ENCODE assay signal across 8 mouse cellular contexts in the genomic region with DNA sequence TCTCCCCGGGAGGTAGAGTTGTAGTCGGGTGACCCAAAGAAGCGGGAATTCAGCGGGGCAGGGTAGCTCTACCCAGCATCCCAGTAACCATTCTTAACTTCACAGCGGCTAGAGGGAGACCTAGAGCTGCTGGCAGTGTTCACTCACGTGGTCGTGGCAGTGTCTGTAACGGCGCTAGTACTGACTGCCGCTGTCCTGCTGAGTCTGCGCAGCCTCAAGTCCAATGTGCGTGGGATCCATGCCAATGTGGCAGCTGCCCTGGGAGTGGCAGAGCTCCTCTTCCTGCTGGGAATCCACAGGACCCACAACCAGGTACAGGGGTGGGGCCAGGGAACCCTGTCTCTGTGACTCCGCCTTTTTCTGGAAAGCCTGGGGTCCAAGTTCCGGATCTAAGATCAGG. TPM values are rescaled to one million over a fixed set of nuclear protein-coding genes. Genes with fewer than 3 reads are reported as not detected.
DNase-seq lines count a peak whose midpoint lies in the region; ATAC-seq and TF ChIP-seq lines count a peak whose summit lies in the region.

No protein-coding gene starts in this region.

- no peaks in the 10 kb centered on the region for H3K9me3 ChIP-seq in heart, postnatal 0 days (replicated peaks; ENCODE audit: control insufficient read depth, low read length)

- TF ChIP-seq POLR2A in testis, adult 2 months (IDR thresholded peaks at IDR 0.05; ENCODE audit: control insufficient read depth, low read depth, low read length): no peak
- TF ChIP-seq POLR2A in embryonic fibroblast, embryonic 13.5 days (IDR thresholded peaks at IDR 0.05; ENCODE audit: low read depth, low read length): no peak
- TF ChIP-seq POLR2A in lung, adult 2 months (IDR thresholded peaks at IDR 0.05; ENCODE audit: borderline replicate concordance, extremely low read depth, low read depth, low read length): no peak

- DNase-seq in testis, postnatal 14 days (ENCODE audit: low spot score): no peak
- peak; percentile 60 for DNase-seq in heart, postnatal 0 days (ENCODE audit: low spot score)
- peak; percentile 63 to 80 for DNase-seq in kidney, postnatal 4 days
- no peak for DNase-seq in lung, adult 2 months
- DNase-seq in right cerebral cortex, postnatal 4 days: peak; percentile 51
- no peak for DNase-seq in c-Kit-positive CD71-positive TER-119-positive erythroid progenitor cells, embryonic 14.5 days (ENCODE audit: low spot score)

- no peak overlapping the region for H3K27ac ChIP-seq in testis, adult 2 months (ENCODE audit: control insufficient read depth, insufficient read depth, low read depth, low read length)
- no peak overlapping the region for H3K27ac ChIP-seq in embryonic fibroblast, embryonic 13.5 days (ENCODE audit: insufficient read depth, low read length)
- H3K27ac ChIP-seq in heart, postnatal 0 days (ENCODE audit: low read depth): no peak overlapping the region

- no peak for TF ChIP-seq EP300 in heart, postnatal 0 days (IDR thresholded peaks at IDR 0.05; ENCODE audit: low read depth)

- peak; percentile 31; the same call in 1 of the 2 replicates for TF ChIP-seq CTCF in testis, adult 2 months (IDR thresholded peaks at IDR 0.05; ENCODE audit: control insufficient read depth, insufficient read depth, insufficient replicate concordance, low read depth, low read length)
- peak; percentile 26; the same call in 1 of the 2 replicates for TF ChIP-seq CTCF in embryonic fibroblast, embryonic 13.5 days (IDR thresholded peaks at IDR 0.05; ENCODE audit: borderline replicate concordance, insufficient read depth, low read length)
- TF ChIP-seq CTCF in heart, postnatal 0 days (IDR thresholded peaks at IDR 0.05; ENCODE audit: low read depth): peak; percentile 52
- TF ChIP-seq CTCF in lung, adult 2 months (IDR thresholded peaks at IDR 0.05; ENCODE audit: insufficient read depth, low read length): 0 out of 2 replicates have a peak, but pooled peaks have one; percentile 3

- no peaks in the 10 kb centered on the region for H3K36me3 ChIP-seq in testis, adult 2 months (ENCODE audit: control insufficient read depth, insufficient read depth, low read length)
- no peaks in the 10 kb centered on the region for H3K36me3 ChIP-seq in heart, postnatal 0 days (replicated peaks; ENCODE audit: control insufficient read depth, insufficient read depth, low read length)

- no peaks in the 10 kb centered on the region for H3K27me3 ChIP-seq in testis, adult 2 months (ENCODE audit: control insufficient read depth, insufficient read depth, low read length)
- 0 out of 2 replicates have a peak, but pooled peaks cover 3% of the 10 kb centered on the region for H3K27me3 ChIP-seq in heart, postnatal 0 days (ENCODE audit: control insufficient read depth, insufficient read depth, low read length)

- 9% methylated on average over 14 of the region's 14 CpGs for WGBS in heart, postnatal 0 days
- WGBS in lung, adult 2 months: 13% methylated on average over 14 of the region's 14 CpGs

- peak overlapping the region; percentile 13; the same call in 1 of the 2 replicates for H3K4me2 ChIP-seq in heart, postnatal 0 days (ENCODE audit: low read depth, low read length)

- peak; percentile 87 for ATAC-seq in heart, postnatal 0 days (ENCODE audit: insufficient read depth, low read depth)

- no peak overlapping the region for H3K9ac ChIP-seq in heart, postnatal 0 days (replicated peaks; ENCODE audit: low read depth, low read length)

- H3K4me1 ChIP-seq in testis, adult 2 months (ENCODE audit: control insufficient read depth, insufficient read depth, low read length): peaks cover 3% of the 10 kb centered on the region; the same call in 1 of the 2 replicates
- H3K4me1 ChIP-seq in embryonic fibroblast, embryonic 13.5 days (ENCODE audit: control insufficient read depth, insufficient read depth, low read length): no peaks in the 10 kb centered on the region
- H3K4me1 ChIP-seq in heart, postnatal 0 days (ENCODE audit: control insufficient read depth, insufficient read depth): no peaks in the 10 kb centered on the region
- no peaks in the 10 kb centered on the region for H3K4me1 ChIP-seq in lung, adult 2 months (ENCODE audit: control insufficient read depth, insufficient read depth, low read length)

- no peak overlapping the region for H3K4me3 ChIP-seq in testis, adult 2 months (ENCODE audit: control insufficient read depth, low read depth, low read length)
- no peak overlapping the region for H3K4me3 ChIP-seq in embryonic fibroblast, embryonic 13.5 days (ENCODE audit: insufficient read depth, low read length)
- H3K4me3 ChIP-seq in heart, postnatal 0 days (ENCODE audit: low read depth, low read length): no peak overlapping the region
- H3K4me3 ChIP-seq in lung, adult 2 months (replicated peaks; ENCODE audit: extremely low read depth, low read depth, low read length): no peak overlapping the region

RNA-seq across cellular contexts. Expression of a gene that starts 10.1 kb away (rescaled TPM):
- polyA plus RNA-seq in testis, adult 2 months (2012; rRNA removed): 7.2 and 8.4 TPM in 2 replicates
- 9.7 and 10.1 TPM in 2 replicates for polyA plus RNA-seq in embryonic fibroblast, embryonic 13.5 days (2011; ENCODE audit: insufficient read length, low read depth, missing spikeins)
- 3.6 and 5.7 TPM in 2 replicates for total RNA-seq in heart, postnatal 0 days (2014; rRNA removed; ENCODE audit: low replicate concordance)
- 8.8 and 9.3 TPM in 2 replicates for polyA plus RNA-seq in heart, postnatal 0 days (2015; fragmentation: Nextera tagmentation; extraction: Ambion mirVana)
- 12.6 and 17.0 TPM in 2 replicates for polyA plus RNA-seq in lung, adult 2 months (2012; rRNA removed)

RNA-seq across cellular contexts. Expression of a gene that starts 16.9 kb away (rescaled TPM):
- polyA plus RNA-seq in testis, adult 2 months (2012; rRNA removed): 1.2 and 1.3 TPM in 2 replicates
- polyA plus RNA-seq in embryonic fibroblast, embryonic 13.5 days (2011; ENCODE audit: insufficient read length, low read depth, missing spikeins): 0.23 and 0.42 TPM in 2 replicates
- total RNA-seq in heart, postnatal 0 days (2014; rRNA removed; ENCODE audit: low replicate concordance): 0.08 TPM in 1 of 2 replicates, not detected in the other
- polyA plus RNA-seq in heart, postnatal 0 days (2015; fragmentation: Nextera tagmentation; extraction: Ambion mirVana): 0.14 TPM in 2 replicates
- polyA plus RNA-seq in lung, adult 2 months (2012; rRNA removed): 0.71 and 0.73 TPM in 2 replicates

RNA-seq across cellular contexts. Expression of a gene that starts 34.8 kb away (rescaled TPM):
- 5.6 and 5.9 TPM in 2 replicates for polyA plus RNA-seq in testis, adult 2 months (2012; rRNA removed)
- polyA plus RNA-seq in embryonic fibroblast, embryonic 13.5 days (2011; ENCODE audit: insufficient read length, low read depth, missing spikeins): 7.6 and 8.7 TPM in 2 replicates
- 12.0 and 13.7 TPM in 2 replicates for total RNA-seq in heart, postnatal 0 days (2014; rRNA removed; ENCODE audit: low replicate concordance)
- 8.8 and 10.0 TPM in 2 replicates for polyA plus RNA-seq in heart, postnatal 0 days (2015; fragmentation: Nextera tagmentation; extraction: Ambion mirVana)
- polyA plus RNA-seq in lung, adult 2 months (2012; rRNA removed): 34.1 and 42.9 TPM in 2 replicates

RNA-seq across cellular contexts. Expression of a gene that starts 59.4 kb away (rescaled TPM):
- 49.7 and 54.0 TPM in 2 replicates for polyA plus RNA-seq in testis, adult 2 months (2012; rRNA removed)
- 83.0 and 93.8 TPM in 2 replicates for polyA plus RNA-seq in embryonic fibroblast, embryonic 13.5 days (2011; ENCODE audit: insufficient read length, low read depth, missing spikeins)
- total RNA-seq in heart, postnatal 0 days (2014; rRNA removed; ENCODE audit: low replicate concordance): 28.9 and 33.1 TPM in 2 replicates
- polyA plus RNA-seq in heart, postnatal 0 days (2015; fragmentation: Nextera tagmentation; extraction: Ambion mirVana): 20.5 and 22.1 TPM in 2 replicates
- 66.1 and 69.4 TPM in 2 replicates for polyA plus RNA-seq in lung, adult 2 months (2012; rRNA removed)

Comparison
In these comparisons a context has a peak if more than half of its experiments do, and no peak if none do; other contexts are left out.
1. DNase-seq: peak in heart, postnatal 0 days (single experiment), kidney, postnatal 4 days (2 of 2) and right cerebral cortex, postnatal 4 days (single experiment); none in testis, postnatal 14 days (single experiment), lung, adult 2 months (single experiment) and c-Kit-positive CD71-positive TER-119-positive erythroid progenitor cells, embryonic 14.5 days (single experiment).
2. Peak in every context shown above with its lines, with median percentiles within 50 percentile points of each other: CTCF ChIP-seq.